Mouse (Mus musculus): Measurements from ENCODE around the gene Dapk1. TPM values are rescaled to one million over a fixed set of nuclear protein-coding genes. Genes with fewer than 3 reads are reported as not detected.

Dapk1 gene
- polyA plus RNA-seq, 1 experiment from 2014 or later, result 42.0 TPM

GRCm38 (mm10) chr13:60809690-60810089 lies 207.9 kb downstream of the Dapk1 start:
- Histone ChIP-seq H3K27ac (no peak overlapping the region), H3K4me2 (replicated peaks) (no peak overlapping the region), H3K4me1 (no peaks in the 10 kb centered on the region), H3K36me3 (no peaks in the 10 kb centered on the region), H3K27me3 (no peaks in the 10 kb centered on the region), H3K4me3 (no peak overlapping the region), H3K9me3 (replicated peaks) (no peaks in the 10 kb centered on the region), H3K9ac (no peak overlapping the region)
- no peak for ATAC-seq (ENCODE audit: low FRiP score)
- 82% methylated on average over 2 of the region's 2 CpGs for WGBS

- Histone ChIP-seq H3K36me3 (no peaks in the 10 kb centered on the region), H3K9ac (no peak overlapping the region), H3K4me2 (replicated peaks) (no peak overlapping the region), H3K4me3 (no peak overlapping the region), H3K9me3 (replicated peaks) (no peaks in the 10 kb centered on the region), H3K4me1 (no peaks in the 10 kb centered on the region), H3K27ac (no peak overlapping the region), H3K27me3 (no peaks in the 10 kb centered on the region)
- WGBS, result 88% methylated on average over 6 of the region's 6 CpGs
- no peak for ATAC-seq (ENCODE audit: low FRiP score)
Observed at GRCm38 (mm10) chr13:60812768-60813167, 211.0 kb downstream of the Dapk1 start.

Other genes with a start within 250 kb of the Dapk1 start
- gene BC051665, start 184.4 kb downstream of the Dapk1 start, polyA plus RNA-seq (2016; fragmentation: Nextera tagmentation; extraction: Ambion mirVana), result not detected in 2 replicates
- gene Ctsll3, start 200.9 kb downstream of the Dapk1 start, polyA plus RNA-seq (2016; fragmentation: Nextera tagmentation; extraction: Ambion mirVana), result not detected in 2 replicates

All from hindbrain, embryonic 12.5 days (tissue).